Comparison of ENCODE assay signal across 10 mouse cellular contexts in genomic region chr13:56172901-56173545, GRCm38 (mm10). TPM values are rescaled to one million over a fixed set of nuclear protein-coding genes. Genes with fewer than 3 reads are reported as not detected.
A peak's percentile ranks its signal among the peaks of the same experiment; 100 is the strongest.
DNase-seq lines count a peak whose midpoint lies in the region; ATAC-seq lines count a peak whose summit lies in the region.
"Had no signal": no experiment of that assay in that cellular context is flagged by ENCODE, and none has a peak within 500 bp of the region (broad histone marks: within the 10 kb centered on the region; RNA-seq: fewer than 3 reads in every experiment).

No protein-coding gene starts in this region.

- H3K36me3 ChIP-seq in hindbrain, embryonic 10.5 days: no peaks in the 10 kb centered on the region
- H3K36me3 ChIP-seq in hindbrain, embryonic 13.5 days: no peaks in the 10 kb centered on the region
- H3K36me3 ChIP-seq in liver, embryonic 11.5 days (ENCODE audit: control insufficient read depth, insufficient read depth, low read length): no peaks in the 10 kb centered on the region
- no peaks in the 10 kb centered on the region for H3K36me3 ChIP-seq in midbrain, embryonic 15.5 days (replicated peaks)
- H3K36me3 ChIP-seq: lung, embryonic 15.5 days had no signal

- 74% methylated on average over 7 of the region's 7 CpGs for WGBS in hindbrain, embryonic 10.5 days
- 72% methylated on average over 7 of the region's 7 CpGs for WGBS in hindbrain, embryonic 13.5 days
- 39% methylated on average over 7 of the region's 7 CpGs for WGBS in liver, embryonic 11.5 days
- WGBS in midbrain, embryonic 15.5 days: 74% methylated on average over 7 of the region's 7 CpGs

- no peak overlapping the region for H3K4me3 ChIP-seq in hindbrain, embryonic 10.5 days
- H3K4me3 ChIP-seq in hindbrain, embryonic 13.5 days: no peak overlapping the region
- no peak overlapping the region for H3K4me3 ChIP-seq in liver, embryonic 11.5 days (ENCODE audit: low read depth, low read length)
- no peak overlapping the region for H3K4me3 ChIP-seq in midbrain, embryonic 15.5 days
- H3K4me3 ChIP-seq: erythroblast, embryonic 14.5 days; lung, embryonic 15.5 days had no signal

- ATAC-seq in hindbrain, embryonic 13.5 days (ENCODE audit: low FRiP score): no peak
- no peak for ATAC-seq in liver, embryonic 11.5 days (replicated peaks; ENCODE audit: low FRiP score)
- ATAC-seq in midbrain, embryonic 15.5 days (replicated peaks): no peak
- no peak; the same call in 1 of the 2 replicates for ATAC-seq in frontal cortex, adult (ENCODE audit: low TSS enrichment)

- no peak overlapping the region for H3K9ac ChIP-seq in hindbrain, embryonic 13.5 days
- H3K9ac ChIP-seq in liver, embryonic 11.5 days (ENCODE audit: low read depth, low read length): no peak overlapping the region
- no peak overlapping the region for H3K9ac ChIP-seq in midbrain, embryonic 15.5 days
- H3K9ac ChIP-seq: lung, embryonic 15.5 days had no signal

- DNase-seq in hindbrain, embryonic 10.5 days (ENCODE audit: low spot score): no peak
- DNase-seq in thymus, postnatal 25 days: peak; percentile 30
- no peak for DNase-seq in thymus, adult 18-20 months
- DNase-seq in liver, embryonic 11.5 days (ENCODE audit: low spot score): peak; percentile 31
- no peak for DNase-seq in urinary bladder, postnatal 10 days (ENCODE audit: low spot score)

- H3K4me2 ChIP-seq in hindbrain, embryonic 13.5 days: no peak overlapping the region
- H3K4me2 ChIP-seq in liver, embryonic 11.5 days: no peak overlapping the region
- no peak overlapping the region for H3K4me2 ChIP-seq in midbrain, embryonic 15.5 days
- H3K4me2 ChIP-seq: lung, embryonic 15.5 days had no signal

- H3K4me1 ChIP-seq in hindbrain, embryonic 10.5 days (replicated peaks): peaks cover 7% of the 10 kb centered on the region
- peaks cover 5% of the 10 kb centered on the region for H3K4me1 ChIP-seq in hindbrain, embryonic 13.5 days (replicated peaks)
- peaks cover 3% of the 10 kb centered on the region for H3K4me1 ChIP-seq in liver, embryonic 11.5 days (replicated peaks; ENCODE audit: control insufficient read depth, insufficient read depth, low read length)
- H3K4me1 ChIP-seq in midbrain, embryonic 15.5 days: peaks cover 4% of the 10 kb centered on the region; the same call in 1 of the 2 replicates
- H3K4me1 ChIP-seq: lung, embryonic 15.5 days had no signal

- H3K9me3 ChIP-seq in hindbrain, embryonic 10.5 days: no peaks in the 10 kb centered on the region
- H3K9me3 ChIP-seq in hindbrain, embryonic 13.5 days: no peaks in the 10 kb centered on the region
- H3K9me3 ChIP-seq in liver, embryonic 11.5 days (ENCODE audit: control insufficient read depth, low read length): no peaks in the 10 kb centered on the region
- H3K9me3 ChIP-seq in midbrain, embryonic 15.5 days: no peaks in the 10 kb centered on the region
- H3K9me3 ChIP-seq: lung, embryonic 15.5 days had no signal

- peaks cover 4% of the 10 kb centered on the region; the same call in 1 of the 2 replicates for H3K27me3 ChIP-seq in hindbrain, embryonic 10.5 days (ENCODE audit: insufficient read depth, poor library complexity, severe bottlenecking)
- H3K27me3 ChIP-seq in hindbrain, embryonic 13.5 days: peaks cover 11% of the 10 kb centered on the region
- no peaks in the 10 kb centered on the region for H3K27me3 ChIP-seq in liver, embryonic 11.5 days (replicated peaks; ENCODE audit: control insufficient read depth, insufficient read depth, low read length)
- H3K27me3 ChIP-seq in midbrain, embryonic 15.5 days (replicated peaks): no peaks in the 10 kb centered on the region

- H3K27ac ChIP-seq in hindbrain, embryonic 10.5 days: peak overlapping the region; percentile 56; the same call in 1 of the 2 replicates
- no peak overlapping the region for H3K27ac ChIP-seq in hindbrain, embryonic 13.5 days
- H3K27ac ChIP-seq in liver, embryonic 11.5 days (ENCODE audit: low read depth, low read length): no peak overlapping the region
- H3K27ac ChIP-seq in midbrain, embryonic 15.5 days: no peak overlapping the region
- H3K27ac ChIP-seq: lung, embryonic 15.5 days had no signal

RNA-seq across cellular contexts. Expression of gene Tifab, which starts 5.7 kb away (rescaled TPM):
- polyA plus RNA-seq in hindbrain, embryonic 10.5 days (2016; fragmentation: Nextera tagmentation; extraction: Ambion mirVana): 1.2 and 1.4 TPM in 2 replicates
- 1.1 and 1.5 TPM in 2 replicates for polyA plus RNA-seq in hindbrain, embryonic 13.5 days (2015; fragmentation: Nextera tagmentation; extraction: Ambion mirVana)
- polyA plus RNA-seq in liver, embryonic 11.5 days (2014; fragmentation: Nextera tagmentation; extraction: Ambion mirVana): 1.9 and 2.2 TPM in 2 replicates
- 0.96 and 1.2 TPM in 2 replicates for polyA plus RNA-seq in midbrain, embryonic 15.5 days (2015; fragmentation: Nextera tagmentation; extraction: Ambion mirVana)

RNA-seq across cellular contexts. Expression of gene H2afy, which starts 36.9 kb away (rescaled TPM):
- polyA plus RNA-seq in hindbrain, embryonic 10.5 days (2016; fragmentation: Nextera tagmentation; extraction: Ambion mirVana): 494 and 510 TPM in 2 replicates
- polyA plus RNA-seq in hindbrain, embryonic 13.5 days (2015; fragmentation: Nextera tagmentation; extraction: Ambion mirVana): 369 and 380 TPM in 2 replicates
- polyA plus RNA-seq in liver, embryonic 11.5 days (2014; fragmentation: Nextera tagmentation; extraction: Ambion mirVana): 230 and 233 TPM in 2 replicates
- polyA plus RNA-seq in midbrain, embryonic 15.5 days (2015; fragmentation: Nextera tagmentation; extraction: Ambion mirVana): 291 and 299 TPM in 2 replicates

Comparison
In these comparisons a context has a peak if more than half of its experiments do, and no peak if none do; other contexts are left out.
1. DNase-seq: peak in thymus, postnatal 25 days (single experiment) and liver, embryonic 11.5 days (single experiment); none in hindbrain, embryonic 10.5 days (single experiment), thymus, adult 18-20 months (0 of 2) and urinary bladder, postnatal 10 days (single experiment).